Mouse (Mus musculus) left cerebral cortex, adult 6 months (tissue): ENCODE results near the gene Chst10. TPM values are rescaled to one million over a fixed set of nuclear protein-coding genes. Genes with fewer than 3 reads are reported as not detected.

Experiments
- long read RNA-seq, 2 experiments: library from polyadenylated mRNA; unstranded; transcript quantifications; one replicate each; pipeline ENCODE4 v2.0.0; 2019 to 2020
- polyA plus RNA-seq: library from polyadenylated mRNA; unstranded; fragments of <200 nt; fragmentation: Nextera tagmentation; gene quantifications from 2 replicates; pipeline ENCODE4 v1.2.3, GENCODE M21; 2021

Gene Chst10
- polyA plus RNA-seq = 37.7 and 50.8 TPM in 2 replicates
- long read RNA-seq, experiment 1, transcript Chst10-201 (7 exons, 2,975 nt) = major isoform, 221 of 310 reads
- long read RNA-seq, experiment 1, partial matches to known transcripts = 22 of 310 reads
- long read RNA-seq, experiment 1, other reads (novel, unspliced or antisense) = 67 of 310 reads
- long read RNA-seq, experiment 2, transcript Chst10-201 (7 exons, 2,975 nt) = major isoform, 25 of 46 reads
- long read RNA-seq, experiment 2, partial matches to known transcripts = 3 of 46 reads
- long read RNA-seq, experiment 2, other reads (novel, unspliced or antisense) = 18 of 46 reads

GRCm38 (mm10) chr1:38897431-38898248 is at the start of gene Chst10:
Gene Chst10 (minus strand): TSS chr1:38898161.

DNA sequence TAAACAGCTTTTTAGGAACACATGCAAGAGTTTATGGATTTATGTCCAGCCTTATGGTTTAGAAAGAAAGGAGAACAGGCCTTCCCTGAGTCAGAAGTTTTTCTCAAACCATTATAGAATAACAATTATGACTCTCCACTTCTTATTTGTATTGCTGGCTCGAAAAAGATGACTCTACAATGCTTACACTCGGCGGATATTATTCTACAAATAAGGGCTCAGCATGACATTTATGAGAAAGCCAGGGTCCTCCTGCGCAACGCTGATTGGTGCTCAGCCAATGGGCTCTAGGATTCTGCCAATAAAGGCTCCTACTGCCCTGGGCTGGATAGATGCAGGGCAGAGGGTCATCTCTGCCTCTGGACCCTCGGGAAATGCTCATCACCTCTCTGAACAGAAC is 40.9 kb upstream of the Chst10 start, which contains the start of gene Nms:
Gene Nms (plus strand): TSS at position 301 of the 400 bp plus-strand sequence.

GRCm38 (mm10) chr1:38836477-38836872 is 61.5 kb downstream of the Chst10 start, which contains the start of gene Lonrf2:
Gene Lonrf2 (minus strand): TSS chr1:38836711.

Other genes starting within 250 kb of the Chst10 start
- gene Aff3, start 233.2 kb downstream of the Chst10 start, polyA plus RNA-seq = 6.1 and 10.1 TPM in 2 replicates
- gene Lonrf2, start 61.5 kb downstream of the Chst10 start, polyA plus RNA-seq = 16.6 and 21.1 TPM in 2 replicates
- not detected in 2 replicates for gene Nms, start 41.0 kb upstream of the Chst10 start, polyA plus RNA-seq
- gene Pdcl3, start 87.4 kb upstream of the Chst10 start, polyA plus RNA-seq = 49.9 and 55.1 TPM in 2 replicates